Mouse (Mus musculus): Measurements from ENCODE around the gene Dennd2a. TPM values are rescaled to one million over a fixed set of nuclear protein-coding genes. Genes with fewer than 3 reads are reported as not detected.
A peak's percentile ranks its signal among the peaks of the same experiment; 100 is the strongest.

The Dennd2a gene
- total RNA-seq, 4 experiments from 2014 or later, result 1.5 to 2.8 (median 2.1) TPM

GRCm38 (mm10) chr6:39556900-39557659, 587 bp downstream of the Dennd2a start:
- peak in 1 of 2 experiments; percentile 8 for DNase-seq (ENCODE audit: low spot score in 2 of 2)

- DNase-seq (ENCODE audit: low spot score in 2 of 2), result no peak
Observed at GRCm38 (mm10) chr6:39555648-39555945, 2.1 kb downstream of the Dennd2a start.

GRCm38 (mm10) chr6:39554888-39555647, 2.6 kb downstream of the Dennd2a start:
- no peak for DNase-seq (ENCODE audit: low spot score in 2 of 2)

GRCm38 (mm10) chr6:39551981-39552636, 5.6 kb downstream of the Dennd2a start:
- DNase-seq (ENCODE audit: low spot score in 2 of 2), result no peak

- no peak for DNase-seq (ENCODE audit: low spot score in 2 of 2)
Observed at GRCm38 (mm10) chr6:39548030-39548429, 9.6 kb downstream of the Dennd2a start.

- DNase-seq (ENCODE audit: low spot score in 2 of 2), result no peak
Observed at GRCm38 (mm10) chr6:39545474-39545873, 12.2 kb downstream of the Dennd2a start.

- DNase-seq (ENCODE audit: low spot score in 2 of 2), result no peak
Observed at GRCm38 (mm10) chr6:39543769-39544420, 13.8 kb downstream of the Dennd2a start.

GRCm38 (mm10) chr6:39542631-39543597, 14.8 kb downstream of the Dennd2a start:
- peak; percentile 68 to 80 for DNase-seq (ENCODE audit: low spot score in 2 of 2)

GRCm38 (mm10) chr6:39540563-39540962, 17.1 kb downstream of the Dennd2a start:
- no peak for DNase-seq (ENCODE audit: low spot score in 2 of 2)

- DNase-seq (ENCODE audit: low spot score in 2 of 2), result peak; percentile 29 to 59
Observed at GRCm38 (mm10) chr6:39539679-39540155, 17.9 kb downstream of the Dennd2a start.

GRCm38 (mm10) chr6:39538227-39538626, 19.4 kb downstream of the Dennd2a start:
- no peak for DNase-seq (ENCODE audit: low spot score in 2 of 2)

GRCm38 (mm10) chr6:39537276-39537675, 20.4 kb downstream of the Dennd2a start:
- no peak for DNase-seq (ENCODE audit: low spot score in 2 of 2)

- no peak for DNase-seq (ENCODE audit: low spot score in 2 of 2)
Observed at GRCm38 (mm10) chr6:39536621-39537020, 21.0 kb downstream of the Dennd2a start.

- DNase-seq (ENCODE audit: low spot score in 2 of 2), result no peak
Observed at GRCm38 (mm10) chr6:39534944-39535343, 22.7 kb downstream of the Dennd2a start.

- DNase-seq (ENCODE audit: low spot score in 2 of 2), result peak; percentile 69 to 73
Observed at GRCm38 (mm10) chr6:39528671-39529535, 28.8 kb downstream of the Dennd2a start.

- DNase-seq (ENCODE audit: low spot score in 2 of 2), result no peak
Observed at GRCm38 (mm10) chr6:39527811-39528210, 29.9 kb downstream of the Dennd2a start.

GRCm38 (mm10) chr6:39527337-39527784, 30.3 kb downstream of the Dennd2a start:
- DNase-seq (ENCODE audit: low spot score in 2 of 2), result no peak

- DNase-seq (ENCODE audit: low spot score in 2 of 2), result no peak
Observed at GRCm38 (mm10) chr6:39526797-39527196, 30.9 kb downstream of the Dennd2a start.

GRCm38 (mm10) chr6:39523161-39523560, 34.5 kb downstream of the Dennd2a start:
- DNase-seq (ENCODE audit: low spot score in 2 of 2), result no peak

All from gastrocnemius, adult 8-10 months (tissue).